ENCODE assay signal across 10 mouse cellular contexts in genomic region chr5:65525674-65526443, GRCm38 (mm10). TPM values are rescaled to one million over a fixed set of nuclear protein-coding genes. Genes with fewer than 3 reads are reported as not detected.
DNase-seq lines count a peak whose midpoint lies in the region; ATAC-seq and TF ChIP-seq lines count a peak whose summit lies in the region.
"Had no signal": no experiment of that assay in that cellular context is flagged by ENCODE, and none has a peak within 500 bp of the region (broad histone marks: within the 10 kb centered on the region; RNA-seq: fewer than 3 reads in every experiment).

No protein-coding gene starts in this region.

- no peaks in the 10 kb centered on the region for H3K27me3 ChIP-seq in forebrain, postnatal 0 days (ENCODE audit: insufficient read depth, low read length)
- H3K27me3 ChIP-seq in forebrain, embryonic 15.5 days, result no peaks in the 10 kb centered on the region
- peaks cover 34% of the 10 kb centered on the region for H3K27me3 ChIP-seq in midbrain, embryonic 10.5 days (ENCODE audit: low read depth, poor library complexity, severe bottlenecking)
- no peaks in the 10 kb centered on the region for H3K27me3 ChIP-seq in midbrain, embryonic 15.5 days (replicated peaks)

- H3K9ac ChIP-seq in forebrain, postnatal 0 days, result no peak overlapping the region
- H3K9ac ChIP-seq in forebrain, embryonic 15.5 days (replicated peaks), result no peak overlapping the region
- H3K9ac ChIP-seq in midbrain, embryonic 15.5 days, result no peak overlapping the region

- no peak for ATAC-seq in forebrain, postnatal 0 days
- ATAC-seq in forebrain, embryonic 15.5 days (replicated peaks), result no peak
- no peak for ATAC-seq in midbrain, embryonic 15.5 days (replicated peaks)
- ATAC-seq in neutrophil, adult 5-6 weeks (ENCODE audit: extremely low read depth, insufficient number of reproducible peaks, low FRiP score, poor library complexity, severe bottlenecking), result peak; percentile 79; the same call in 1 of the 2 replicates

- no peaks in the 10 kb centered on the region for H3K9me3 ChIP-seq in forebrain, postnatal 0 days (ENCODE audit: low read length)
- no peaks in the 10 kb centered on the region for H3K9me3 ChIP-seq in forebrain, embryonic 15.5 days
- no peaks in the 10 kb centered on the region for H3K9me3 ChIP-seq in midbrain, embryonic 10.5 days (replicated peaks)
- no peaks in the 10 kb centered on the region for H3K9me3 ChIP-seq in midbrain, embryonic 15.5 days

- no peak overlapping the region for H3K4me3 ChIP-seq in forebrain, postnatal 0 days (ENCODE audit: low read depth, low read length)
- H3K4me3 ChIP-seq in forebrain, embryonic 15.5 days, result no peak overlapping the region
- 0 out of 2 replicates have a peak overlapping the region, but pooled peaks have one; percentile 11 for H3K4me3 ChIP-seq in midbrain, embryonic 10.5 days
- H3K4me3 ChIP-seq in midbrain, embryonic 15.5 days, result no peak overlapping the region

- no peak overlapping the region for H3K27ac ChIP-seq in forebrain, postnatal 0 days (ENCODE audit: low read depth, low read length)
- H3K27ac ChIP-seq in forebrain, embryonic 15.5 days (replicated peaks), result no peak overlapping the region
- no peak overlapping the region for H3K27ac ChIP-seq in midbrain, embryonic 10.5 days (replicated peaks)
- H3K27ac ChIP-seq in midbrain, embryonic 15.5 days, result no peak overlapping the region

- H3K36me3 ChIP-seq in forebrain, postnatal 0 days (ENCODE audit: insufficient read depth), result no peaks in the 10 kb centered on the region
- H3K36me3 ChIP-seq in forebrain, embryonic 15.5 days, result no peaks in the 10 kb centered on the region
- H3K36me3 ChIP-seq in midbrain, embryonic 10.5 days, result no peaks in the 10 kb centered on the region
- H3K36me3 ChIP-seq in midbrain, embryonic 15.5 days (replicated peaks), result no peaks in the 10 kb centered on the region

- no peaks in the 10 kb centered on the region for H3K4me1 ChIP-seq in forebrain, postnatal 0 days (ENCODE audit: insufficient read depth)
- H3K4me1 ChIP-seq in forebrain, embryonic 15.5 days, result no peaks in the 10 kb centered on the region; the same call in 1 of the 2 replicates
- peaks cover 27% of the 10 kb centered on the region for H3K4me1 ChIP-seq in midbrain, embryonic 10.5 days
- H3K4me1 ChIP-seq in midbrain, embryonic 15.5 days, result 0 out of 2 replicates have a peak, but pooled peaks cover 3% of the 10 kb centered on the region

- 5% methylated on average over 8 of the region's 8 CpGs for WGBS in forebrain, postnatal 0 days
- 2% methylated on average over 8 of the region's 8 CpGs for WGBS in forebrain, embryonic 15.5 days
- WGBS in midbrain, embryonic 10.5 days, result 3% methylated on average over 8 of the region's 8 CpGs
- 6% methylated on average over 8 of the region's 8 CpGs for WGBS in midbrain, embryonic 15.5 days

- TF ChIP-seq CTCF in forebrain, postnatal 0 days (IDR thresholded peaks at IDR 0.05; ENCODE audit: low read depth), result peak; percentile 52; the same call in 1 of the 2 replicates

- DNase-seq in forebrain, postnatal 0 days, result no peak
- peak; percentile 43 for DNase-seq in midbrain, embryonic 10.5 days (ENCODE audit: low spot score)
- peak; percentile 39 for DNase-seq in T-cell, adult 2 months (ENCODE audit: low spot score)
- no peak for DNase-seq in layer of hippocampus, postnatal 25 days (ENCODE audit: extremely low spot score in 1 of 2, low spot score in 1 of 2)
- no peak for DNase-seq in right cerebral cortex, adult 2 months (ENCODE audit: low spot score in 2 of 2)

- no peak overlapping the region for H3K4me2 ChIP-seq in forebrain, postnatal 0 days (ENCODE audit: low read depth)
- no peak overlapping the region for H3K4me2 ChIP-seq in forebrain, embryonic 15.5 days (replicated peaks)
- H3K4me2 ChIP-seq in midbrain, embryonic 15.5 days, result no peak overlapping the region

RNA-seq across cellular contexts. Expression of gene Smim14, which starts 11.1 kb away (rescaled TPM):
- total RNA-seq in forebrain, postnatal 0 days (2014; rRNA removed), result 139 and 158 TPM in 2 replicates
- polyA plus RNA-seq in forebrain, postnatal 0 days (2015; fragmentation: Nextera tagmentation; extraction: Ambion mirVana), result 255 and 269 TPM in 2 replicates
- 190 and 195 TPM in 2 replicates for polyA plus RNA-seq in forebrain, embryonic 15.5 days (2015; fragmentation: Nextera tagmentation; extraction: Ambion mirVana)
- polyA plus RNA-seq in midbrain, embryonic 10.5 days (2016; fragmentation: Nextera tagmentation; extraction: Ambion mirVana), result 68.6 and 78.9 TPM in 2 replicates
- polyA plus RNA-seq in midbrain, embryonic 15.5 days (2015; fragmentation: Nextera tagmentation; extraction: Ambion mirVana), result 174 and 193 TPM in 2 replicates
- 293 and 297 TPM in 2 replicates for total RNA-seq in neutrophil, adult 5-6 weeks (2017)
- total RNA-seq in layer of hippocampus, postnatal 25 days (2021), result 100 to 1,000 TPM; 158 to 162 TPM

RNA-seq across cellular contexts. Expression of gene Ube2k, which starts 11.2 kb away (rescaled TPM):
- total RNA-seq in forebrain, postnatal 0 days (2014; rRNA removed), result 44.8 and 55.8 TPM in 2 replicates
- 172 and 207 TPM in 2 replicates for polyA plus RNA-seq in forebrain, postnatal 0 days (2015; fragmentation: Nextera tagmentation; extraction: Ambion mirVana)
- 195 and 199 TPM in 2 replicates for polyA plus RNA-seq in forebrain, embryonic 15.5 days (2015; fragmentation: Nextera tagmentation; extraction: Ambion mirVana)
- 182 and 192 TPM in 2 replicates for polyA plus RNA-seq in midbrain, embryonic 10.5 days (2016; fragmentation: Nextera tagmentation; extraction: Ambion mirVana)
- polyA plus RNA-seq in midbrain, embryonic 15.5 days (2015; fragmentation: Nextera tagmentation; extraction: Ambion mirVana), result 190 and 191 TPM in 2 replicates
- 42.8 and 43.2 TPM in 2 replicates for total RNA-seq in neutrophil, adult 5-6 weeks (2017)
- 100 to 1,000 TPM; 130 to 134 TPM for total RNA-seq in layer of hippocampus, postnatal 25 days (2021)

RNA-seq across cellular contexts. Expression of gene Gm43552, which starts 33.2 kb away (rescaled TPM):
- total RNA-seq in forebrain, postnatal 0 days (2014; rRNA removed), result not detected in 2 replicates
- 1.3 TPM in 1 of 2 replicates, not detected in the other for polyA plus RNA-seq in forebrain, postnatal 0 days (2015; fragmentation: Nextera tagmentation; extraction: Ambion mirVana)
- polyA plus RNA-seq in forebrain, embryonic 15.5 days (2015; fragmentation: Nextera tagmentation; extraction: Ambion mirVana), result not detected in 2 replicates
- not detected in 2 replicates for polyA plus RNA-seq in midbrain, embryonic 10.5 days (2016; fragmentation: Nextera tagmentation; extraction: Ambion mirVana)
- polyA plus RNA-seq in midbrain, embryonic 15.5 days (2015; fragmentation: Nextera tagmentation; extraction: Ambion mirVana), result 1.1 TPM in 1 of 2 replicates, not detected in the other
- not detected in 2 replicates for total RNA-seq in neutrophil, adult 5-6 weeks (2017)
- total RNA-seq in layer of hippocampus, postnatal 25 days (2021), result 1 to 10 TPM in 1 of 2 experiments, not detected in 1; 1.8 TPM
- total RNA-seq: common myeloid progenitor, adult 5-6 weeks; granulocyte monocyte progenitor cell, adult 5-6 weeks had no signal

Comparison
In these comparisons a context has a peak if more than half of its experiments do, and no peak if none do; other contexts are left out.
1. DNase-seq: peak in midbrain, embryonic 10.5 days (single experiment) and T-cell, adult 2 months (single experiment); none in forebrain, postnatal 0 days (single experiment), layer of hippocampus, postnatal 25 days (0 of 2) and right cerebral cortex, adult 2 months (0 of 2).